21 mouse cellular contexts compared by ENCODE assay signal in the genomic region with DNA sequence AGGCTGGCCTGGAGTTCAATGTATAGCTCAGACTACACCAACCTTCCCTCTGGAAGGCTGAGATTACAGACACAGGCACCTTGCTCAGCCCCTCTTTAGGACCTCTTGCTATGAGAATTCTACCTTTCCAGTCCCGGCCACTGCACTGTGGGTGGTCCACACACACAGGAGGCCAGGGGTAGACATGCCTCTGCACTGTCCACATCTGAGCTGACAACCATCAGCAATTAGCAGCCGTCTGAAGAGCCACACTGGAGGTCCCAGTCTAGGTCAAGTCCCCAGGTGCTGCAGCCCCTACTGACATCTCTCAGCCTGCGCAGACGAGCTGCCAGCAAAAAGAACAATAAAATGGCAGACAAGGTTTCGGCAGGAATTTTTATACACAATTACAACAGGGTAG. TPM values are rescaled to one million over a fixed set of nuclear protein-coding genes. Genes with fewer than 3 reads are reported as not detected.
DNase-seq lines count a peak whose midpoint lies in the region; ATAC-seq lines count a peak whose summit lies in the region.
"Had no signal": no experiment of that assay in that cellular context is flagged by ENCODE, and none has a peak within 500 bp of the region (broad histone marks: within the 10 kb centered on the region; RNA-seq: fewer than 3 reads in every experiment).

No protein-coding gene starts in this region.

- H3K27ac ChIP-seq in hindbrain, embryonic 10.5 days = peak overlapping the region; percentile 26; the same call in 1 of the 2 replicates
- H3K27ac ChIP-seq in hindbrain, embryonic 13.5 days = no peak overlapping the region
- H3K27ac ChIP-seq in lung, embryonic 16.5 days (ENCODE audit: low read length) = no peak overlapping the region
- H3K27ac ChIP-seq in embryonic facial prominence, embryonic 14.5 days (replicated peaks; ENCODE audit: low read depth, low read length) = 0 out of 2 replicates have a peak overlapping the region, but pooled peaks have one; percentile 28
- H3K27ac ChIP-seq in limb, embryonic 12.5 days = peak overlapping the region; percentile 73
- H3K27ac ChIP-seq: kidney, postnatal 0 days; neural tube, embryonic 15.5 days; stomach, embryonic 15.5 days had no signal

- H3K4me3 ChIP-seq in hindbrain, embryonic 10.5 days = no peak overlapping the region
- no peak overlapping the region for H3K4me3 ChIP-seq in hindbrain, embryonic 13.5 days
- H3K4me3 ChIP-seq in lung, embryonic 16.5 days (ENCODE audit: low read length) = no peak overlapping the region
- H3K4me3 ChIP-seq in embryonic facial prominence, embryonic 14.5 days (ENCODE audit: low read depth, low read length) = no peak overlapping the region
- H3K4me3 ChIP-seq in limb, embryonic 12.5 days (replicated peaks) = no peak overlapping the region
- H3K4me3 ChIP-seq: erythroblast, embryonic 14.5 days; neural tube, embryonic 15.5 days; stomach, embryonic 15.5 days had no signal

- no peaks in the 10 kb centered on the region for H3K9me3 ChIP-seq in hindbrain, embryonic 10.5 days
- no peaks in the 10 kb centered on the region for H3K9me3 ChIP-seq in hindbrain, embryonic 13.5 days
- no peaks in the 10 kb centered on the region for H3K9me3 ChIP-seq in lung, embryonic 16.5 days (ENCODE audit: control insufficient read depth, low read length)
- no peaks in the 10 kb centered on the region for H3K9me3 ChIP-seq in embryonic facial prominence, embryonic 14.5 days (ENCODE audit: control insufficient read depth, low read length)
- H3K9me3 ChIP-seq in limb, embryonic 12.5 days = no peaks in the 10 kb centered on the region
- H3K9me3 ChIP-seq: neural tube, embryonic 15.5 days; stomach, embryonic 15.5 days had no signal

- ATAC-seq in hindbrain, embryonic 13.5 days (ENCODE audit: low FRiP score) = no peak
- peak; percentile 61 for ATAC-seq in lung, embryonic 16.5 days (ENCODE audit: low read depth)
- ATAC-seq in embryonic facial prominence, embryonic 14.5 days (ENCODE audit: low read depth) = no peak
- peak; percentile 35; the same call in 1 of the 2 replicates for ATAC-seq in limb, embryonic 12.5 days (ENCODE audit: insufficient number of reproducible peaks, insufficient read depth, low FRiP score, low TSS enrichment, low read depth)
- ATAC-seq: forebrain, embryonic 14.5 days; intestine, postnatal 0 days had no signal

- peak; percentile 18 for DNase-seq in hindbrain, embryonic 10.5 days (ENCODE audit: low spot score)
- no peak for DNase-seq in lung, postnatal 14 days
- DNase-seq in embryonic facial prominence, embryonic 14.5 days (ENCODE audit: low spot score) = no peak
- DNase-seq in adrenal gland, adult (ENCODE audit: inconsistent age in 2 of 2, low spot score in 1 of 2) = no peak
- DNase-seq in left cerebral cortex, adult 11 months (ENCODE audit: low spot score) = no peak
- DNase-seq: adrenal gland, adult 8-10 months; cerebellum, adult 11-12 months; cerebellum, postnatal 14 days; lung, postnatal 10 days; right cerebral cortex, adult 18-20 months; right cerebral cortex, postnatal 4 days; thymus, postnatal 25 days had no signal

- no peaks in the 10 kb centered on the region for H3K27me3 ChIP-seq in hindbrain, embryonic 10.5 days (ENCODE audit: insufficient read depth, poor library complexity, severe bottlenecking)
- H3K27me3 ChIP-seq in hindbrain, embryonic 13.5 days = no peaks in the 10 kb centered on the region
- H3K27me3 ChIP-seq in lung, embryonic 16.5 days (ENCODE audit: control insufficient read depth, insufficient read depth, low read depth, low read length) = no peaks in the 10 kb centered on the region
- H3K27me3 ChIP-seq in embryonic facial prominence, embryonic 14.5 days (replicated peaks; ENCODE audit: control insufficient read depth, insufficient read depth, low read length) = no peaks in the 10 kb centered on the region
- H3K27me3 ChIP-seq in limb, embryonic 12.5 days = peaks cover 35% of the 10 kb centered on the region
- H3K27me3 ChIP-seq: neural tube, embryonic 15.5 days; stomach, embryonic 15.5 days had no signal

- H3K4me2 ChIP-seq in hindbrain, embryonic 13.5 days = no peak overlapping the region
- H3K4me2 ChIP-seq in lung, embryonic 16.5 days (ENCODE audit: low read depth, low read length) = no peak overlapping the region
- no peak overlapping the region for H3K4me2 ChIP-seq in embryonic facial prominence, embryonic 14.5 days (ENCODE audit: low read depth, low read length)
- peak overlapping the region; percentile 18; the same call in 1 of the 2 replicates for H3K4me2 ChIP-seq in limb, embryonic 12.5 days
- H3K4me2 ChIP-seq: neural tube, embryonic 15.5 days; stomach, embryonic 15.5 days had no signal

- WGBS in hindbrain, embryonic 10.5 days = 55% methylated on average over 5 of the region's 5 CpGs
- WGBS in hindbrain, embryonic 13.5 days = 44% methylated on average over 5 of the region's 5 CpGs
- WGBS in lung, embryonic 16.5 days = 36% methylated on average over 5 of the region's 5 CpGs
- 26% methylated on average over 5 of the region's 5 CpGs for WGBS in embryonic facial prominence, embryonic 14.5 days
- 17% methylated on average over 5 of the region's 5 CpGs for WGBS in limb, embryonic 12.5 days

- H3K36me3 ChIP-seq in hindbrain, embryonic 10.5 days = no peaks in the 10 kb centered on the region
- H3K36me3 ChIP-seq in hindbrain, embryonic 13.5 days = no peaks in the 10 kb centered on the region
- H3K36me3 ChIP-seq in lung, embryonic 16.5 days (ENCODE audit: control insufficient read depth, insufficient read depth, low read length) = no peaks in the 10 kb centered on the region
- no peaks in the 10 kb centered on the region for H3K36me3 ChIP-seq in embryonic facial prominence, embryonic 14.5 days (ENCODE audit: control insufficient read depth, insufficient read depth, low read length)
- no peaks in the 10 kb centered on the region for H3K36me3 ChIP-seq in limb, embryonic 12.5 days
- H3K36me3 ChIP-seq: neural tube, embryonic 15.5 days; stomach, embryonic 15.5 days had no signal

- H3K4me1 ChIP-seq in hindbrain, embryonic 10.5 days (replicated peaks) = peaks cover 15% of the 10 kb centered on the region
- 0 out of 2 replicates have a peak, but pooled peaks cover 4% of the 10 kb centered on the region for H3K4me1 ChIP-seq in hindbrain, embryonic 13.5 days (replicated peaks)
- peaks cover 14% of the 10 kb centered on the region for H3K4me1 ChIP-seq in lung, embryonic 16.5 days (replicated peaks; ENCODE audit: control insufficient read depth, insufficient read depth, low read length)
- peaks cover 15% of the 10 kb centered on the region for H3K4me1 ChIP-seq in embryonic facial prominence, embryonic 14.5 days (ENCODE audit: control insufficient read depth, insufficient read depth, low read length)
- peaks cover 18% of the 10 kb centered on the region for H3K4me1 ChIP-seq in limb, embryonic 12.5 days (replicated peaks)
- H3K4me1 ChIP-seq: neural tube, embryonic 15.5 days had no signal

- H3K9ac ChIP-seq in hindbrain, embryonic 13.5 days = no peak overlapping the region
- H3K9ac ChIP-seq in lung, embryonic 16.5 days (ENCODE audit: low read length) = no peak overlapping the region
- H3K9ac ChIP-seq in embryonic facial prominence, embryonic 14.5 days (ENCODE audit: low read depth, low read length) = no peak overlapping the region
- no peak overlapping the region; the same call in 1 of the 2 replicates for H3K9ac ChIP-seq in limb, embryonic 12.5 days (replicated peaks)
- H3K9ac ChIP-seq: neural tube, embryonic 15.5 days; stomach, embryonic 15.5 days had no signal

RNA-seq across cellular contexts. Expression of a gene that starts 20.9 kb away (rescaled TPM):
- 150 and 153 TPM in 2 replicates for polyA plus RNA-seq in hindbrain, embryonic 10.5 days (2016; fragmentation: Nextera tagmentation; extraction: Ambion mirVana)
- polyA plus RNA-seq in hindbrain, embryonic 13.5 days (2015; fragmentation: Nextera tagmentation; extraction: Ambion mirVana) = 80.9 and 84.4 TPM in 2 replicates
- polyA plus RNA-seq in lung, embryonic 16.5 days (2015; fragmentation: Nextera tagmentation; extraction: Ambion mirVana) = 88.8 and 92.7 TPM in 2 replicates
- polyA plus RNA-seq in embryonic facial prominence, embryonic 14.5 days (2014; fragmentation: Nextera tagmentation; extraction: Ambion mirVana) = 92.7 and 94.0 TPM in 2 replicates
- 109 and 114 TPM in 2 replicates for polyA plus RNA-seq in limb, embryonic 12.5 days (2016; fragmentation: Nextera tagmentation; extraction: Ambion mirVana)

Comparison
In these comparisons a context has a peak if more than half of its experiments do, and no peak if none do; other contexts are left out.
1. H3K27ac ChIP-seq: peak in hindbrain, embryonic 10.5 days (single experiment), embryonic facial prominence, embryonic 14.5 days (single experiment) and limb, embryonic 12.5 days (single experiment); none in hindbrain, embryonic 13.5 days (single experiment) and lung, embryonic 16.5 days (single experiment).
2. ATAC-seq: peak in lung, embryonic 16.5 days (single experiment) and limb, embryonic 12.5 days (single experiment); none in hindbrain, embryonic 13.5 days (single experiment) and embryonic facial prominence, embryonic 14.5 days (single experiment).